Mouse (Mus musculus): ENCODE results near the gene Srp68. TPM values are rescaled to one million over a fixed set of nuclear protein-coding genes. Genes with fewer than 3 reads are reported as not detected.

The Srp68 gene
- polyA plus RNA-seq, 1 experiment from 2014 or later = 72.1 TPM

DNA sequence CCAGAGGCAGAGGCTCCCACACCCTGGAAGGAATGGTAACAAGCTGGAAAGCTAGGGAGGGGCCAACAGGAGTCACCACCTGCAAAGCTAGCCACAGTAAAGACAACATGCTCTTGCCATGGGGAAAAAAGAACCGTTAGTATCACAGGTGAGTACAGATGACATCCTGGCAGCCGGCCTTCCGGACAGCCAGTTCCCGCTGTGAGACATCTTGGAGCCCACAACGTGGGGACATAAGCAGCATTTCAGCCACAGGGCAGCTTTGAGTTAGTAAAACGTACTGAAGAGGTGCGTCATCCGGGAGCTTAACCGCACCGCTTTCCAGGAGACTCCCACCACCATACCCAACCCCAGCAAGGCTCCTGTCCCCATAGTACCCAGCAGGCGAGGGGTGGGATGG, 24.2 kb upstream of the Srp68 start:
- no peaks in the 10 kb centered on the region for H3K27me3 ChIP-seq
- no peaks in the 10 kb centered on the region for H3K9me3 ChIP-seq (replicated peaks)
- 87% methylated on average over 11 of the region's 11 CpGs for WGBS
- H3K9ac ChIP-seq = no peak overlapping the region
- no peak for ATAC-seq
- H3K4me3 ChIP-seq = no peak overlapping the region
- no peaks in the 10 kb centered on the region for H3K4me1 ChIP-seq
- no peak overlapping the region for H3K27ac ChIP-seq
- no peak overlapping the region for H3K4me2 ChIP-seq
- peaks cover 100% of the 10 kb centered on the region for H3K36me3 ChIP-seq (ENCODE audit: poor library complexity, severe bottlenecking)

DNA sequence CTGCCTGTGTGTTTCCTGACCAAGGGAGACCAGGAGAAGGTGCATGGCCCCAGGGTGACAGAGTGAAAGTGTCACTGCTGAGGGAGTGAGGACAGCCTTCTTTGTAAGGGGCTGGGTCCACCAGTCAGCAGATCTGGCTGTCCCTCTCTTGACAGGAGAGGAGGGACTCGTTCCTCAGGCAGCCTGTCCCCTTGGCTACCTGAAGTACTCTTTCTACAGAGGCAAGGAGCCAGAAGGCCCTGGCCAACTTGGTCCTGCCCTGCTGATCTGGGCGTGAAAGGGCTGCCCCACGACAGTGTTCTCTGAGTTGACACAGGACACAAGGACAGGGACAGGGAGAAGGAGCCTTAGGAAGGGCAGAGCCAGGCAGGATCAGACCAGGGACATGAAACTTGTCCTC, 23.0 kb upstream of the Srp68 start:
- 83% methylated on average over 3 of the region's 3 CpGs for WGBS
- Histone ChIP-seq H3K9ac (no peak overlapping the region), H3K27ac (no peak overlapping the region), H3K9me3 (replicated peaks) (no peaks in the 10 kb centered on the region), H3K36me3 (ENCODE audit: poor library complexity, severe bottlenecking) (peaks cover 100% of the 10 kb centered on the region), H3K4me3 (no peak overlapping the region), H3K27me3 (no peaks in the 10 kb centered on the region), H3K4me2 (no peak overlapping the region), H3K4me1 (no peaks in the 10 kb centered on the region)
- no peak for ATAC-seq

DNA sequence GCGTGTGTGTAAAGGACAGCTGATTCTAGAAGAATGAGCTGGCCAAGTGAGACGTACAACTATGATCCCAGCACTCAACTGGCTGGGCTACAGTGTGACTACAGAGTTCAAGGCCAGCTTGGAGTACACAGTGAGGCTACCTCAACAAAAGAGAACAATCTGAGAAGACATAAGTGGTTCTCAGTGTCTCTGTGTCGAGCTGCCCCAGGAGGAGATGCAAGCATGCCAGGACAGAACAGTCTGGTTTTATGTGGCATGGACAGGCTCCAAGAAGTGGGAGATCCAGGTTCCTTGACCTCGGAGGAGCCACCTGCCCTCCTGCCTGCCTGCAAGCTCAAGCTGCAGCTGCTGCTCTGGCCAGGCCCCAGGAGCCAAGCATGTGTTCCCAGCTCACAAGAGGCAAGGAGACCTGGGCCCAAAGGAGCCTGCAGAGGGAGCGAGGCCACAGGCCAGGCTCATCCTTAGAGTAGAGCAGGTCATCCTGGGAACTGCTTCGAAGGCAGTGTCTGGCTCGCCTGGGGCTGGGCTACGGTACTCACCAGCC, 22.2 kb upstream of the Srp68 start:
- 87% methylated on average over 8 of the region's 8 CpGs for WGBS
- Histone ChIP-seq H3K27me3 (no peaks in the 10 kb centered on the region), H3K4me1 (no peaks in the 10 kb centered on the region), H3K4me2 (no peak overlapping the region), H3K36me3 (ENCODE audit: poor library complexity, severe bottlenecking) (peaks cover 99% of the 10 kb centered on the region), H3K9me3 (replicated peaks) (no peaks in the 10 kb centered on the region), H3K4me3 (no peak overlapping the region), H3K9ac (no peak overlapping the region), H3K27ac (no peak overlapping the region)
- ATAC-seq = no peak

DNA sequence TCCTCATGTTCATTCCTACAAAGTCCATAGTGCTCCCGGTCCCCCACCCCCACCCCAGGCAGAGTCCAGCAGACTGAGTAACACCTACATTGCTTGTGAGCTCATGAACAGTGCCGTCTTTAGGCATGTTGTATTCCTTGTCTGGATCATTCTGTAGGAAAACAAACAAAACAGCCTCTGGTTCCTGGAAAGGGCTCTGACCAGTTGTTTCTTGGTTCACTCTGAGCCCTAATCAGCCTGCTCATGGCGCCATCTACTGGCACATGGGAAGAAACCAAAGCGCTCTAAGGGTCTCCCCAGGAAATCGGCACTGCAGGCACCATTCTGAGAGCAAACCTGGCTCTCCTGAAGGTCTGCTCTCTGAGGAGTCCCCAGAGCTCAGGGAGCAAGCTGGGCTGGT, 20.3 kb upstream of the Srp68 start:
- Histone ChIP-seq H3K36me3 (ENCODE audit: poor library complexity, severe bottlenecking) (peaks cover 99% of the 10 kb centered on the region), H3K27ac (no peak overlapping the region), H3K4me1 (no peaks in the 10 kb centered on the region), H3K4me2 (no peak overlapping the region), H3K9ac (no peak overlapping the region; the same call in 1 of the 2 replicates), H3K27me3 (no peaks in the 10 kb centered on the region), H3K4me3 (no peak overlapping the region), H3K9me3 (replicated peaks) (no peaks in the 10 kb centered on the region)
- ATAC-seq = peak; percentile 27; the same call in 1 of the 2 replicates
- WGBS = 35% methylated on average over 5 of the region's 5 CpGs

DNA sequence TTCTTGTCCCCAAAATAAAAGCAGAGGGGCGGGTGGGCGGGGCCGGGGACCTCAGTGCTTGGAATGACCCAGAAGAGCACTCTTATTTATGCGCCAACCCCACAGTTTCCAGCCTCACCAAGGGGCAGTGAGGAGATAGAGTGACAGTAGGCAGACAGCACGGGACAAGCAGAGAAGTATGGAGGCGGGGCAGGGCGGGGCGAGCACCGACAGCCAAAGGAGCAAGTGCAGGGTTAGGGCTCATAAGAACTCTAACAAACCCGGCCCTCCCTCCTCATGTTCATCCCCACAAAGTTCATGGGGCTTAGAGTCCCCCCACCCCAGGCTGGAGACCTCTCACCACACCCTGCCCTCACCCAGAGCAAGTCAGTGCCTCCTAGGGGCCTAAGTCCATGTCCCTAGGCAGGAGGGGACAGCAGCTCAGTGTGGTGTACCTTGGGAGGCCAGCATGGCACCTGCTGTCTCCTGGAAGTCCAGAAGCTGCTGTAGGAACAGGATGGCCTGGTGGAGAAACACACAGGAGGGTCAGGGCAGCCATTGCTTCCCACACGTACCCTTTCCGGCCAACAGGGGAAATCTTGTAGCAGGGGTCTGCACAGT, 19.6 kb upstream of the Srp68 start:
- Histone ChIP-seq H3K36me3 (ENCODE audit: poor library complexity, severe bottlenecking) (peaks cover 99% of the 10 kb centered on the region), H3K9ac (no peak overlapping the region), H3K4me1 (no peaks in the 10 kb centered on the region), H3K27me3 (no peaks in the 10 kb centered on the region), H3K9me3 (replicated peaks) (no peaks in the 10 kb centered on the region), H3K27ac (no peak overlapping the region), H3K4me3 (no peak overlapping the region), H3K4me2 (no peak overlapping the region)
- no peak for ATAC-seq
- 85% methylated on average over 12 of the region's 12 CpGs for WGBS

DNA sequence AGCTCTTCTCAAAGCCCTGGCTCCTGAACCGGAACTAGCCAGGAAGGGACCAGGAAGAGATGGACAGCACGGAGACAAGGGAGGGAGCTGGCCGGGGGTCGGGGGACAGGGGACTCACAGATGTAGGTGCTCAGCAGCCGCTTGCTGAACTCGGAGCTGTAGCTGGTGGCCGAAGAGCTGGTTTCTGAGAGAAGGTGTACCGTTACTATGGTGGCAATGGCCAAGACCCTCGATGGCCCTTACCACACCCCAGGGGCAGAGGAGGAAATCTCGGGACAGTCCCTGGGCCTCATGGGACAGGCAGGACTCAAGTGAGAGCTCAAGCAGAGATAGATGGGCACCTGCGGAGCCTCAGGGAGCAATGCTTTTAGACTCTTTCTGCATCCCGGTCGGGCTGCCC, 18.4 kb upstream of the Srp68 start:
- no peak overlapping the region for H3K4me3 ChIP-seq
- H3K4me1 ChIP-seq = no peaks in the 10 kb centered on the region
- H3K27ac ChIP-seq = no peak overlapping the region
- no peak for ATAC-seq
- no peak overlapping the region for H3K4me2 ChIP-seq
- H3K36me3 ChIP-seq (ENCODE audit: poor library complexity, severe bottlenecking) = peaks cover 99% of the 10 kb centered on the region
- H3K9ac ChIP-seq = no peak overlapping the region
- H3K27me3 ChIP-seq = no peaks in the 10 kb centered on the region
- WGBS = 88% methylated on average over 13 of the region's 13 CpGs
- H3K9me3 ChIP-seq (replicated peaks) = no peaks in the 10 kb centered on the region

DNA sequence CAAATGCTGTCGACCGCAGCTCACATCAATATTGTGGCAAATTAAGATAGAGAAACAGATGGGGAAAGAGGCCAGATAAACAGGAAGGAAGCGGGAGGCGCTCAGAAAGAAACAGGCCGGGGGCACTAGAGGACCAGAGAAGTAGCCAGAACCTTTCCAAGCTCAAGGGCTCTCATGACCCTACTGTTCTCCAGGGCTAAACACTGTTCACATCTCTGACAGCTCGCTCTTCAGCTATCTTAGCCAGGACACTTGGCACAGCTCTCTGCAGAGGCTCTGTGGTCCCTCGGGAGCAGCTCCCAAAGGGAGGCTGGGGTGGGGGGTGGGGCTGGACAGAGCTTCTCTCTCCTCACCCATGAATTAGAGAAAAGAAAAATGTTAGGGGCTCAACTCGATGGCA, 16.5 kb upstream of the Srp68 start:
- H3K36me3 ChIP-seq (ENCODE audit: poor library complexity, severe bottlenecking) = peaks cover 85% of the 10 kb centered on the region
- H3K9me3 ChIP-seq (replicated peaks) = no peaks in the 10 kb centered on the region
- ATAC-seq = no peak
- peaks cover 4% of the 10 kb centered on the region; the same call in 1 of the 2 replicates for H3K27me3 ChIP-seq
- H3K4me1 ChIP-seq = 0 out of 2 replicates have a peak, but pooled peaks cover 5% of the 10 kb centered on the region
- 82% methylated on average over 8 of the region's 8 CpGs for WGBS
- no peak overlapping the region for H3K27ac ChIP-seq
- no peak overlapping the region for H3K9ac ChIP-seq
- H3K4me2 ChIP-seq = no peak overlapping the region
- H3K4me3 ChIP-seq = no peak overlapping the region

DNA sequence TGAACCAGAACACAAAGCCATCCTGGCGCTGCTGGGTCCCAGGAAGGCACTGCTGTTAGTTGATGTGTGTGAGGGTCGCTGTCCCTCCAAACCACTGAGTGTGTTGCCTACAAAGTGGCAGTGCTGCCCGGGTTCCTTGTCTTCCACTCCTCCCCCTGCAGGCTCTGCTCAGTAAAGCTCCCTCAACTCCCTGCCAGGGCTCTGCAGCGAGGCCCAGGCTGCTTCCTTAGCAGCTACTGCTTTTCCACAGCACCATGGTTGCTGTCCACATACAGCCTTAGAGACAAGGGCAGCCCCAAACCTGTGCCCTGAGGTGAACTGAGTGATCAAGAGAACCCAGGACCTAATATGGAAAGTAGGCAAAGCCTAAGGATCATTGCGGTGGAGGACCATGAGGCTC, 13.3 kb upstream of the Srp68 start:
- 0 out of 2 replicates have a peak, but pooled peaks cover 10% of the 10 kb centered on the region for H3K4me1 ChIP-seq
- no peaks in the 10 kb centered on the region for H3K9me3 ChIP-seq (replicated peaks)
- H3K27ac ChIP-seq = no peak overlapping the region; the same call in 1 of the 2 replicates
- peaks cover 53% of the 10 kb centered on the region for H3K36me3 ChIP-seq (ENCODE audit: poor library complexity, severe bottlenecking)
- ATAC-seq = no peak
- peaks cover 36% of the 10 kb centered on the region for H3K27me3 ChIP-seq
- no peak overlapping the region for H3K4me3 ChIP-seq
- 74% methylated on average over 5 of the region's 5 CpGs for WGBS
- H3K9ac ChIP-seq = 0 out of 2 replicates have a peak overlapping the region, but pooled peaks have one; percentile 16
- no peak overlapping the region for H3K4me2 ChIP-seq

DNA sequence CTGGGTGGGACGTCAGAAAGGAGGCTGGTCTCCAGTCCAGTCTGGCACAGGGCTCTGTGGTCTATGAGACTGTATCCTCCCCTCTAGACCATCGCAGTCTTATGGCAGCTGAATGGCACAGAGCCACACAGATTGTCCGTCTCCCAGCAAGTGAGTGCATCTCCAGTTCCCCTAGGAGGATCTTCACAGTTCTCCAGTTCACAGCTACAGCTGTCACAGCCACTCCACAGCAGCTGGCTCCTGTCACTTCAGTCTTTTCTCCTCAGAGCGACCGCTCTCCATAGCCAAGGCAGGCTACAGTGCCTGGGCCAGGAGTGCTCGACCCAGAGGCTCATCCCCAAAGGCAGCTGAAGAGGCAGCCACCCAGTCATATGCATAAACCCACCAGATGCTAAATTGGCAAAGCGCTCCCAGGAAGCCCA, 11.8 kb upstream of the Srp68 start:
- WGBS = 75% methylated on average over 7 of the region's 7 CpGs
- Histone ChIP-seq H3K9ac (no peak overlapping the region), H3K36me3 (ENCODE audit: poor library complexity, severe bottlenecking) (peaks cover 38% of the 10 kb centered on the region), H3K4me2 (no peak overlapping the region), H3K4me1 (peaks cover 18% of the 10 kb centered on the region), H3K9me3 (replicated peaks) (no peaks in the 10 kb centered on the region), H3K4me3 (no peak overlapping the region), H3K27me3 (peaks cover 51% of the 10 kb centered on the region), H3K27ac (no peak overlapping the region)
- ATAC-seq = no peak

DNA sequence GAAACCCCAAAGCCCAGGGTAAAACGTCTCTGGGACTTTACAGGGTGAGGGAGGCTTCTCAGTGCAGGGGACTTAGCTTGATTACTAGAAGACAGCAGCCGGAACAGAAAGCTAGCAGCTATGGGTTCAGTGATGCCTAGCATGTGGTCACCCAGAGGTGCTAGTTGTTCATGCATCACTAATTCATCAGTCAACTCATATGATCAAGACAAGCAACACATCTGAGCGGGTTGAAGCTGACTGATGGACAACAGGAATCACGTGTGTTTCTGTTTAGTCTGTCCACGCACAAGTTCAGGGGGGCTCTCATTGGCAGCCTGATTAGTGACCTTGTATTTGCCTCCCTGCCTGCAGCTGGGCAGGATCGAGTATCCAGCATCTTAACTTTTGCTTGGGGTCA, 10.0 kb upstream of the Srp68 start:
- Histone ChIP-seq H3K9ac (no peak overlapping the region), H3K4me3 (no peak overlapping the region), H3K9me3 (replicated peaks) (no peaks in the 10 kb centered on the region), H3K27me3 (peaks cover 64% of the 10 kb centered on the region), H3K4me2 (no peak overlapping the region), H3K27ac (no peak overlapping the region), H3K4me1 (peaks cover 18% of the 10 kb centered on the region), H3K36me3 (ENCODE audit: poor library complexity, severe bottlenecking) (peaks cover 20% of the 10 kb centered on the region)
- 69% methylated on average over 6 of the region's 6 CpGs for WGBS
- ATAC-seq = no peak

DNA sequence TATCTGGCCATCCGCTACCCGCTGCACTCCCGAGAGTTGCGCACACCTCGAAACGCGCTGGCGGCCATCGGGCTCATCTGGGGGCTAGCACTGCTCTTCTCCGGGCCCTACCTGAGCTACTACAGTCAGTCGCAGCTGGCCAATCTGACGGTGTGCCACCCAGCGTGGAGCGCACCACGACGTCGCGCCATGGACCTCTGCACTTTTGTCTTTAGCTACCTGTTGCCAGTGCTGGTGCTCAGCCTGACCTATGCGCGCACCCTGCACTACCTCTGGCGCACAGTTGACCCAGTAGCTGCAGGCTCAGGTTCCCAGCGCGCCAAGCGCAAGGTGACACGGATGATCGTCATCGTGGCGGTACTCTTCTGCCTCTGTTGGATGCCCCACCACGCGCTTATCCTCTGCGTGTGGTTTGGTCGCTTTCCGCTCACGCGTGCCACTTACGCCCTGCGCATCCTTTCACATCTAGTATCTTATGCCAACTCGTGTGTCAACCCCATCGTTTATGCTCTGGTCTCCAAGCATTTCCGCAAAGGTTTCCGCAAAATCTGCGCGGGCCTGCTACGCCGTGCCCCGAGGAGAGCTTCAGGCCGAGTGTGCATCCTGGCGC, 9.0 kb upstream of the Srp68 start:
- Histone ChIP-seq H3K27me3 (peaks cover 64% of the 10 kb centered on the region), H3K9me3 (replicated peaks) (no peaks in the 10 kb centered on the region), H3K4me1 (peaks cover 18% of the 10 kb centered on the region), H3K36me3 (ENCODE audit: poor library complexity, severe bottlenecking) (peaks cover 10% of the 10 kb centered on the region), H3K9ac (no peak overlapping the region), H3K27ac (no peak overlapping the region), H3K4me3 (peak overlapping the region; percentile 2; the same call in 1 of the 2 replicates), H3K4me2 (no peak overlapping the region)
- 9% methylated on average over 48 of the region's 48 CpGs for WGBS
- ATAC-seq = no peak; the same call in 1 of the 2 replicates

DNA sequence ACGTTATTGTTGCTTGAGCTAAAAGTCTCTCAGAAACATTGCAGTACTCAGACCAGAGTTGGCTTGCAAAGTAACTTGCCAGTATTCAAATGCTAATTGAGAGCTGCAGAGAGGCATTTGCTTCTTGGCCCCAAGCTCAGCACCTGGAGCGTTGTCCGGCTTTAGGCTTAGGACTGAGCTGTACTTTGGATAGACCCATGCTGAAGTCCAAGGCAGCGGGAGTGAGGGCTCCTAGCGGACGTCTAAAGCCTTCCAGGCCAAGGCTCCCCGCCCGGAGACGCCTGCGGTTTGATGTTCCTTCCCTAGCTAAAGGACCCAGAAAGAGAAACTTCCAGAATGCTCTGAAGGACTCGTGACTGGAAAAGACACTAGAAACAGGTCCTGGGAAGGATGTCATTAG, 8.1 kb upstream of the Srp68 start:
- 1% methylated on average over 11 of the region's 11 CpGs for WGBS
- Histone ChIP-seq H3K36me3 (ENCODE audit: poor library complexity, severe bottlenecking) (0 out of 2 replicates have a peak, but pooled peaks cover under 1% of the 10 kb centered on the region), H3K27ac (no peak overlapping the region), H3K9me3 (replicated peaks) (no peaks in the 10 kb centered on the region), H3K27me3 (peaks cover 67% of the 10 kb centered on the region), H3K4me1 (peaks cover 18% of the 10 kb centered on the region), H3K4me2 (no peak overlapping the region), H3K4me3 (0 out of 2 replicates have a peak overlapping the region, but pooled peaks have one; percentile 26), H3K9ac (no peak overlapping the region)
- ATAC-seq = no peak
